Mouse (Mus musculus) liver, embryonic 13.5 days (tissue): ENCODE measurements at regions not wholly inside any gene's neighbourhood (a gene's known extent, or its start where the extent isn't known, plus 50 kb on each side); places are given as distances from the start of the nearest gene placed in this dataset.

Experiments used
- ATAC-seq: fragments of 200-750 bp; cut with Nextera tagmentation; 2 replicates; pipeline ENCODE4 v1.8.0; 2017; ENCODE audit warnings: low read depth, mild to moderate bottlenecking, moderate number of reproducible peaks, moderate library complexity
- DNase-seq: peaks from one replicate; pipeline ENCODE4 v3.0.0; 2022
- H3K27ac ChIP-seq: fragments of 300-500 bp; sonication (generic); 2 replicates; pipeline ENCODE4 v1.5.1; 2015; ENCODE audit warnings: moderate library complexity, mild to moderate bottlenecking, inconsistent platforms
- H3K27me3 ChIP-seq: fragments of 300-500 bp; sonication (generic); 2 replicates; pipeline ENCODE4 v1.6.1; 2015; ENCODE audit warnings: mild to moderate bottlenecking, inconsistent platforms
- H3K36me3 ChIP-seq: fragments of 300-500 bp; sonication (generic); 2 replicates; pipeline ENCODE4 v1.6.1; 2015; ENCODE audit warnings: mild to moderate bottlenecking, inconsistent platforms
- H3K4me1 ChIP-seq: fragments of 300-500 bp; sonication (generic); replicated peaks from 2 replicates; pipeline ENCODE4 v1.6.1; 2015; ENCODE audit warnings: inconsistent platforms
- H3K4me2 ChIP-seq: fragments of 300-500 bp; sonication (generic); 2 replicates; pipeline ENCODE4 v1.6.1; 2015; ENCODE audit warnings: inconsistent platforms, mild to moderate bottlenecking, moderate library complexity
- H3K4me3 ChIP-seq: fragments of 300-500 bp; sonication (generic); replicated peaks from 2 replicates; pipeline ENCODE4 v1.5.1; 2015; ENCODE audit warnings: mild to moderate bottlenecking, inconsistent platforms
- H3K9ac ChIP-seq: fragments of 300-500 bp; sonication (generic); 2 replicates; pipeline ENCODE4 v1.6.1; 2015; ENCODE audit warnings: mild to moderate bottlenecking, inconsistent platforms
- H3K9me3 ChIP-seq: fragments of 300-500 bp; sonication (generic); replicated peaks from 2 replicates; pipeline ENCODE4 v1.6.1; 2016; ENCODE audit warnings: inconsistent platforms
- WGBS: fragments of 180-500 bp; shearing (Covaris S2); methylation state at CpG from one replicate; pipeline ENCODE4 v1.1.7; 2015; ENCODE audit not compliant: insufficient replicate concordance; 5-methylcytosine and 5-hydroxymethylcytosine counted together

GRCm38 (mm10) chr1:190570563-190570962 lies 341.0 kb downstream of the Rps6kc1 start:
- no peaks in the 10 kb centered on the region for H3K27me3 ChIP-seq
- no peak overlapping the region for H3K4me2 ChIP-seq
- 76% methylated on average over 10 of the region's 10 CpGs for WGBS
- H3K4me1 ChIP-seq = no peaks in the 10 kb centered on the region
- no peak overlapping the region for H3K4me3 ChIP-seq
- H3K36me3 ChIP-seq = no peaks in the 10 kb centered on the region
- no peak for DNase-seq
- no peaks in the 10 kb centered on the region for H3K9me3 ChIP-seq
- H3K9ac ChIP-seq = no peak overlapping the region
- ATAC-seq = no peak
- no peak overlapping the region for H3K27ac ChIP-seq

GRCm38 (mm10) chr1:190566744-190567143 lies 344.8 kb downstream of the Rps6kc1 start:
- Histone ChIP-seq H3K9ac (no peak overlapping the region), H3K4me3 (no peak overlapping the region), H3K9me3 (no peaks in the 10 kb centered on the region), H3K4me2 (no peak overlapping the region), H3K4me1 (no peaks in the 10 kb centered on the region), H3K27me3 (no peaks in the 10 kb centered on the region), H3K27ac (no peak overlapping the region), H3K36me3 (no peaks in the 10 kb centered on the region)
- ATAC-seq (no peak), DNase-seq (no peak)
- WGBS = 73% methylated on average over 7 of the region's 7 CpGs

DNA sequence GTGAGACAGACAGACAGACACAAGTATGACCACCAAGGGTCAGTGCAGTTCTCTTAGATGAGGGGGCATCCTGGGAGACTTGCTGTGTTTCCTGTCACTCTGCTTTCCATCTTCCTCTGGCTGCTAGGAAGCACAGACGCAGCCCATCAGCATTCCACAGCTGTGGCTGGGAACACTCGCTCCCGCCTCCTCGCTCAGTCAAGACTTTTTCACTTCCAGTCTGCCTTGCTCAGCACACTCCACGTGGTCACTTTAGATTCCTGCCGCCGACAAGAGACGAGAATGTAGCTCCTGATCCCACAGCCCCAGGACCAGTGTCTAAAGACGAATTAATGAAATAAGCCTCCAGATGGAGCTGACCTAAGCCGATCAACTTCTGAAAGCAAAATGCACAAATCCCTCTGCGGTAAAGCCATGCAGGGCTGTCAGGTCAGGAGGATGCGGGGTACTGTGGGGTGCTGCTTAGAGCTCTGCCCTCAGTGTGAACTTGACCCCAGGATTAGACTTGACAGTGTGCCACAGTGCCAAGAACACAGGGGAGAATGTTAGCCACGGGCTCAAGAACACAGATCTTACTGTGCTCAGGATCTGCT lies 348.6 kb downstream of the Rps6kc1 start:
- Histone ChIP-seq H3K36me3 (no peaks in the 10 kb centered on the region), H3K4me2 (no peak overlapping the region), H3K4me1 (no peaks in the 10 kb centered on the region), H3K9ac (no peak overlapping the region), H3K27me3 (no peaks in the 10 kb centered on the region), H3K27ac (no peak overlapping the region), H3K9me3 (no peaks in the 10 kb centered on the region), H3K4me3 (no peak overlapping the region)
- DNase-seq = no peak
- 46% methylated on average over 13 of the region's 13 CpGs for WGBS
- ATAC-seq = no peak

DNA sequence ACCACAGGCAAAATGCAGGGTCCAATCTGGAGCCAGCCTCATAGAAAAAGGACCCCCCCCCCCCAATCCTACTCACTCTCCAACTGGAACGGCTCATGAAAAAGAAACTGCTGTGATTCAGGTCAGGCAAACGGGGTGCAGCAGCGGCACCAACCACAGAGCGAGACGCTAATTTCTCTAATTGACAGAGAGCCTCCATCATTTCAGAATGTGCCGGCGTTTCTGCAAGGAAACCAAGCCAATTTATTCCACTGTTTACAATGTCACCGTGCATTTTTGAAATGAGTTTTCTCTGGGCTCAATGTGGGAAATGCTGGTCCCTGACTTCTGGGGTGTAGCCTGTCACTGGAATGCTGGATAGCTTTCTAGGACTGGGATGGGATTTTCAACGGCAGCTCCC lies 351.5 kb downstream of the Rps6kc1 start:
- ATAC-seq (no peak), DNase-seq (no peak)
- WGBS = 70% methylated on average over 9 of the region's 9 CpGs
- Histone ChIP-seq H3K9ac (no peak overlapping the region), H3K4me2 (no peak overlapping the region), H3K4me3 (no peak overlapping the region), H3K4me1 (no peaks in the 10 kb centered on the region), H3K27ac (no peak overlapping the region), H3K27me3 (no peaks in the 10 kb centered on the region), H3K9me3 (no peaks in the 10 kb centered on the region), H3K36me3 (no peaks in the 10 kb centered on the region)

GRCm38 (mm10) chr1:190541892-190542291 lies 369.7 kb downstream of the Rps6kc1 start:
- Histone ChIP-seq H3K4me3 (no peak overlapping the region), H3K9ac (no peak overlapping the region), H3K36me3 (no peaks in the 10 kb centered on the region), H3K27ac (no peak overlapping the region), H3K4me2 (no peak overlapping the region), H3K9me3 (no peaks in the 10 kb centered on the region), H3K4me1 (no peaks in the 10 kb centered on the region), H3K27me3 (no peaks in the 10 kb centered on the region)
- WGBS = 51% methylated on average over 2 of the region's 2 CpGs
- ATAC-seq (no peak), DNase-seq (no peak)

DNA sequence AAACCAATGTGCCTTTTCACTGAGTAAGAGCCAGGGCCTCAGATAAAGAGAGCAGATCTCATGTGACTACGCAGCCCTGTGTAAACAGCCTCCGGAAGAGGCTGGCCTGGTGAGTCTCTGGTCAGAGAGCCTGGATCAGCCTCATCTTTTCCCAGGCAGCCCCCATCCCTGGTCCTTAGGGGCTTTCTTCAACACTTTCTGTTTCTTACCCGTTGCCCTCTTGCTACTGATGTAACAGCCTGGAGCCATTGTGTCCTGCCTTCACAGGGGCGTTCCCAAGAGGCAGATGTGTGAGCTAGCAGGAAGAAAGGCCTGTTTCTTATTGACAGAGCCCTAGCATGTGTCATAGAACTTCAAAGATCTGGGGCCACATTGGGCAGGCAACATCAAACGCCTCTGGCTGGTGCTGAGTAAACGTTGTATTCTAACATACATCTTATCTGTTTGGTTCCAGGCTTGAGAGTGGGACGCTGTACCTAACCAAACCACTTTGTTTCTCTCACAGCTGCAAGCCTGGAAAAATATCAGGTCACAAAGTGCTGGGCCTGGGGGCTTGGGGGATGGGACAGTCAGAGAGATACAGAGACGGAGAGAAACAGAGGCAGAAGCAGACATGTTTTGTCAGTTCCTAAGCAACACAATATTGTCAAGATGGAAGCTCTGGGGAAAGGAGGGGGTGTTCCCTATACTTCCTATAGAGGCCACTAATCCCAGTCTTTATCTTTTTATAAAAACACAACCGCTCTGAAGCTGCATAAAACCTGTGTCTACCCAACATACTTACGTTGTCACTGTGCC lies 362.6 kb upstream of the Prox1 start:
- ATAC-seq (no peak), DNase-seq (no peak)
- Histone ChIP-seq H3K27ac (no peak overlapping the region; the same call in 1 of the 2 replicates), H3K9ac (no peak overlapping the region), H3K36me3 (no peaks in the 10 kb centered on the region), H3K9me3 (no peaks in the 10 kb centered on the region), H3K27me3 (no peaks in the 10 kb centered on the region), H3K4me3 (no peak overlapping the region), H3K4me1 (no peaks in the 10 kb centered on the region), H3K4me2 (no peak overlapping the region)
- WGBS = 23% methylated on average over 10 of the region's 10 CpGs

GRCm38 (mm10) chr1:190531224-190531623 lies 360.7 kb upstream of the Prox1 start:
- Histone ChIP-seq H3K4me2 (no peak overlapping the region), H3K4me1 (no peaks in the 10 kb centered on the region), H3K4me3 (no peak overlapping the region), H3K27ac (no peak overlapping the region), H3K36me3 (no peaks in the 10 kb centered on the region), H3K9ac (no peak overlapping the region), H3K9me3 (no peaks in the 10 kb centered on the region), H3K27me3 (no peaks in the 10 kb centered on the region)
- DNase-seq = no peak
- 67% methylated on average over 6 of the region's 6 CpGs for WGBS
- ATAC-seq = no peak

GRCm38 (mm10) chr1:190530079-190530478 lies 359.6 kb upstream of the Prox1 start:
- Histone ChIP-seq H3K4me3 (no peak overlapping the region), H3K9me3 (no peaks in the 10 kb centered on the region), H3K4me2 (no peak overlapping the region), H3K9ac (no peak overlapping the region), H3K4me1 (no peaks in the 10 kb centered on the region), H3K27me3 (no peaks in the 10 kb centered on the region), H3K27ac (no peak overlapping the region), H3K36me3 (no peaks in the 10 kb centered on the region)
- DNase-seq (no peak), ATAC-seq (no peak)
- 59% methylated on average over 3 of the region's 3 CpGs for WGBS

DNA sequence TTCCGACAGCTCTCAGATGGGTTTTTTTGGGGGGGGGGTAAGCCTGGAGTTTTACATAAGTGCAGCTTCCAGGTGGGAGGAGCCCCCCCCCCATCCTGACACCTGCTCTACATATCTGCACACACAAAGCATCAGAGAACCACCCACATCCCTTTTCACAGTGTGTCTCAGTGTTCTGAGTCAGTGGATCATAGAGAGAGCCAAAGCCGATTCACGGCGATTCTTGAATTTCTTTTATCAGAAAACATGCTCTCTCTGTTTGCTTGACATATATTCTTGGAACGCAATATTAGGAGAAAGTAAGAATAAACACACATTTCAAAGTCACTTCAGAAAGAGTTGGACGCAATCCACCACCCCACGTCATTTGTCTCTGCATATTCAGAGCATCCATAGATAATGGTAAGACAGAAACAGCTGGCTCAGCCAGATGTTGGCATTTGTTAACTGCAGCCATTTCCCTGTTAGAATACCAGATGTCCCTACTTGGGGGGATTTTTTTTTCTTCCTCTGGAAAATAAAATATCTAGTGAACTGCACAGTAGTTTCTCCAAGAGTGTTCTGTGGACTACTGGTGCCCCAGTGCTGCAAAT lies 357.1 kb upstream of the Prox1 start:
- no peak overlapping the region for H3K4me2 ChIP-seq
- H3K9me3 ChIP-seq = no peaks in the 10 kb centered on the region
- 67% methylated on average over 7 of the region's 7 CpGs for WGBS
- DNase-seq = no peak
- no peak overlapping the region for H3K27ac ChIP-seq
- ATAC-seq = no peak
- H3K4me3 ChIP-seq = no peak overlapping the region
- H3K4me1 ChIP-seq = no peaks in the 10 kb centered on the region
- H3K27me3 ChIP-seq = no peaks in the 10 kb centered on the region
- no peaks in the 10 kb centered on the region for H3K36me3 ChIP-seq
- no peak overlapping the region for H3K9ac ChIP-seq

DNA sequence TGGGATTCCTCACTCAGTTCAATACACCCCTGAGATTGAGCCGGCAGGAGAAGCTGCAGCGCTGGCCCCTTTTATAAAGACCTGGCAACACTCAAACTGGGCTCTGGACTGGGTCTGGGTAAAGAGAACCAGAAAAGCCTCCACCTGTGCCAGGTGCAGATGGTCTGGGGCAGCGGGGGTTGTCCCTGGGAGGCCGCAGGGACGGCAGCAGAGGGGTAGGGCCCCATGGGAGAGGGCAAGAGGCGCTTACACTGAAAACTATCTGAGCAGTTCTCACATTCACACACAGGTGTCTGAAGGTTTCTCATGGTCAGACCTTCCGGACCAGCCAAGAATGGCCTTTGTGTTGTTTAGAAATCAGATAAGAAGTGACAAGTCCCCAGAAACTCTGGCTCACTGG lies 356.1 kb upstream of the Prox1 start:
- Histone ChIP-seq H3K4me3 (no peak overlapping the region), H3K27ac (no peak overlapping the region), H3K9me3 (no peaks in the 10 kb centered on the region), H3K9ac (no peak overlapping the region), H3K4me2 (no peak overlapping the region), H3K27me3 (no peaks in the 10 kb centered on the region), H3K36me3 (no peaks in the 10 kb centered on the region), H3K4me1 (no peaks in the 10 kb centered on the region)
- WGBS = 21% methylated on average over 7 of the region's 7 CpGs
- DNase-seq (no peak), ATAC-seq (no peak)

DNA sequence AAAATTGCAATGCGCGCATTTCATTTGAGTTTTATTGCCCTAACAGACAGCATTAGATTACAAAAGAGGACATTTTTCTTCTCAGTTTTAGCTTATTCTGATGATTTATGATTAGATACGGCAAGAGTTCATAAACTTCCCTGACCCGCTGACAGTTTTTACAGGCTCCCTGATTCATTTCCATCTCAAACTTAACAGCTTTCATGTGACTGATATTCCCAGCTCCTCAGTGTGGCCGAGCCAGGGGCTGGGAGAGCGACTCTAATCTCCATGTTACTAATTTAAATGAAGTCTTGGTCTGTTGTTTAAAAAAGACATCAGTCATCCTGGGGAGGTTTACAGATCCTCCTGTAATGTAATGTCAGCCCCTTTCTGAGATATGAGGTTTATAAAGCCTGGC lies 355.5 kb upstream of the Prox1 start:
- no peak for DNase-seq
- H3K27ac ChIP-seq = no peak overlapping the region
- 46% methylated on average over 6 of the region's 6 CpGs for WGBS

DNA sequence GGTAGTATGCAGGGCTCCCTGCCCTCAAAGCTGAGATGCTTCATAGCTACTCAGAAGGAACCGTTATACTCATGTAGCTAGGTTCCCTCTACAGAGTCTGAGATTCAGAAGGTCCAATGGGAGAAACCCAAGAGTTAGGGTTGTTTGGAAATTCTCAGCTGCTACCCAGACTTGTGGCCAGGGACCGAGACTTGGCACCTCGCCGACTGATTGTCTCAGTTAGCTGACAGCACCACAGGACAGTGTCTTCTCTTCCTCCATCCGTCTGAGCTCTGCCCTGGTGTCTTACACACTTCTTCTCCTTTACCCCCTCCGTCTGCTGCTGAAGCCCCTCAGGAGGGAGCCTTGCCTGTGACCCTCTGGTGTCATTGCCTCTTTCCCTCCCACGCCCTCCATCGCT lies 329.6 kb upstream of the Prox1 start:
- no peaks in the 10 kb centered on the region for H3K4me1 ChIP-seq
- no peak for ATAC-seq
- H3K4me2 ChIP-seq = no peak overlapping the region
- no peak overlapping the region for H3K4me3 ChIP-seq
- no peaks in the 10 kb centered on the region for H3K27me3 ChIP-seq
- H3K36me3 ChIP-seq = no peaks in the 10 kb centered on the region
- H3K27ac ChIP-seq = no peak overlapping the region
- H3K9me3 ChIP-seq = no peaks in the 10 kb centered on the region
- 72% methylated on average over 8 of the region's 8 CpGs for WGBS
- DNase-seq = no peak
- H3K9ac ChIP-seq = no peak overlapping the region

More for the DNA sequence above, 355.5 kb upstream of the Prox1 start:
- no peaks in the 10 kb centered on the region for H3K9me3 ChIP-seq
- H3K36me3 ChIP-seq = no peaks in the 10 kb centered on the region
- H3K4me2 ChIP-seq = no peak overlapping the region
- no peaks in the 10 kb centered on the region for H3K4me1 ChIP-seq
- no peaks in the 10 kb centered on the region for H3K27me3 ChIP-seq
- ATAC-seq = no peak
- H3K9ac ChIP-seq = no peak overlapping the region
- no peak overlapping the region for H3K4me3 ChIP-seq
